Mouse (Mus musculus) right cerebral cortex, postnatal 14 days (tissue): ENCODE results near the gene C2cd6.

Experiments
- DNase-seq: peaks from one replicate; pipeline ENCODE4 v3.0.0; 2022

C2cd6 gene

DNA sequence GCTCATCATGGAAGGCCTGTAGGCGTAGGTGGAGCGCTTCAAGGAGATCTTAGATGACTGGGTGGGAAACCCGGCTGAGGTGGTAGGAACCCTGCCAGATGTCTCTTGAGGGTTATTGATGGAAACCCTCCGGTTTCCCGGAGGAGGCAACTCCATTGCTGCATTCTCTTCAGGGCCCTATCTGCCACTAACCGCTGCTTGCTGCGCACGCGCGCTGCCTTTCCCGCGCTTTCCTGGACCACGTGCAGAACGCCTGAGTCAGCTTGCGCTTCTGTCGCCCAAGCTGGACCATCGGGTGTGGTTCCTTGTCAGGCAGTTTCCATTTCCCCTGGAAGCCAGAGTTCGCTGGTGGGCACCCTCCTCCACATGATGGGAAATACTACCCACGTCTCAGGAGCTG, at the start of gene C2cd6:
TSS of gene C2cd6 (minus strand) at position 196 of the 400 bp plus-strand sequence.
- DNase-seq, result no peak

DNA sequence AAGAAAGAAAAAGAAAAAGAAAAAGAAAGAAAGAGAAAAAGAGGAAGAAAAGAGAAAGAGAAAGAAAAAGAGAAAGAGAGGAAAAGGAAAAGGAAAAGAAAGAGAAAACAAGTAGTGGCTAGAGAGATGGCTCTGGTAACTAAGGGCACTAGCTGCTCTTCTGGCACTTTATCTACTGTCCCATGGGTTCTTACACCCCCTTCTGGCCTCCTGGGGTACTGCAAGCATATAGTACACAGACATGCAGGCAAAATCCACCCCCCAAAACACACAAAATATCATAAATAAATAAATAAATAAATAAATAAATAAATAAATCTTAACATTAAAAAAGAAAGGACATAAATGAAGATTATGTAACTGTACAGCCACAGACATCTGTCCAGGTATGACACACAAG, 48.1 kb upstream of the C2cd6 start:
- peak; percentile 33 for DNase-seq

DNA sequence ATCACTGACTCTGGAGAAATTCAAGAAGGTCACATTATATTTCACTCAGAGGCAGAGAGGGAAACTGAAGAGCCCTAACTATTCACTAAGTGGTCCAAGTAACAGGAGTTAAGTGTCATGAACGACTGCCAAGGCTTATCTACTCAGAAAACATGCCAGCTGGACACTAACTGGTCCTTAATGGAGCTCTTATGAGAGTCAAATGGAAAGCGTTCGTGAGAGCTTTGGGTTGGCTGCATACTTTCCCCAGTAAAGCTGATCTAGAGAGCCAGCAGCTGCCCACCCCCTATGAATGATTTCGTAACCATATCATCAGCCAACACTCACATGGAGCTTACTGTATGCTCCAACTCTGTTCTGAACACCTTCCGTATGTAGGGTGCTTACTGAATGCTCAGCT, 39.7 kb upstream of the C2cd6 start:
- DNase-seq, result no peak

DNA sequence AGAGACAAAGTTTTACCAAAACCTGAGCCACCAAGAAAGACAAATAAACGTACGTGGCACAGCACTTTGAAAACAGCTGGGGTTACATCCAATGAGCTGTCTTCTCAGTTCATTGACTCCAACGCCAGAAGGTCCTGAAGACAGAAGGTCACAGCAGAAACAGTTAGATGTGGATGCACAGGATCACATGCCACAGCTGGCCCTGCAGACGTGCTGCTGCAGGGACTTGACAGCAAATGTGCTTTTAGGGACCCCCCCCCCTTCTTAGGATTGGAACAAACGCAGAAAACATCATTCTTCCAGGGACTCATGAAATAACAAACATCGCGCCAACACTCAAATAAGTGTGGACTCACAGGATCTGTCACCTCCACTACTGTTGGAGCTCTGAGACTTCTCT, 34.2 kb upstream of the C2cd6 start:
- DNase-seq, result no peak

DNA sequence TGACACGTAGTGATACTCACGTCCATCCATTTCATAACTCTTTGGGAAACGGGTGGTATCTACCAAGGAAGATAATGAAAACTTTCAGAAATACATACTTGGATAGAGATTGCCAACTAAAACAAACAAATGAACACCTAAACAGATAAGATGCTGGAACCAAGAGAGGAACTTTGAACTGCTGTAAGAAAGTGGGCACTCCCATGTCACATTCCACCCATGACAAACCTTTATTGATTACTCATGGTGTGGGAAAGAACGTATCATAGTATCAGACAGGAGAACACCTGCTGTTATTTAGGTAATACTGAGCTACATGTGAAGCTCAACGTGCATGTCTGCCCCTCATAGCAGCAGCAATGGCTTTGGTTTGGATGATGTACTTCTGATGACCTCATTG, 30.9 kb upstream of the C2cd6 start:
- DNase-seq, result no peak

DNA sequence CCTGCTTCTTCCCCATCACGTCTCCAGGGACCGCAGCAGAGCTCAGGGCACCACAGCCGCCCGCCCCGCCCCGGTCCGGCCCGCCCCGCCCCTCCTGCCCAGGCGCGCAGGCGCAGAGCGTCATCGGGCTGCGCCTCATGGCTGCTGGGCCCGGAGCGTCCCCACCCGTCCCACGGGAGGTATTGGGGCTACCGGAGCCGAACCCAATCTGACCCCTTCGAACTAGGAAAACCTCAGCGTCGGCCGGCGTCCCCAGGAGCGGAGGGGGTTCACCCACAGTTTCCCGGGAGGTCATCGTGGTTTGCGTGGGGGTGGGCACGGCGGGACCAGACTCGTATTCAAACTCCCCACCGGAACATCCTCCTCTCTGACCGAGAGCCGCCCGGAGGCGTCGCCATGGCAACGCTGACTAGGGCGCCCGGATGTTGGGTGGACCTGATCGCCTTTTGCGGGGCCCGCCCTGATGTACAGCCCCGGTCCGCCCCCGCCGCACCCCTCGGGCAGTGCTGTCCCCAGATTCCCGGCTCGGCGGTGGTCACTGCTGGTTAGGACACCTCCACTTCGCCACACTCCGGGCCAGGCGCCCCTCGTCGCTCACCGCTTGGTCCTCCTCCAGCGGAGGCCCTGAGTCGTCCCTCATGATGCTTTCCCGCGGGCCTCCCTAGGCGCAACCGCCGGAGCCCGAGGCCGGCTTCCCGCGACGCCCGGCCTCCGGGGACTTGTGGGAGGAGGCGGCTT, 25.2 kb upstream of the C2cd6 start, which contains the start of gene Tmem237:
TSS of gene Tmem237 (minus strand) at position 689 of the 738 bp plus-strand sequence.
- DNase-seq, result peak; percentile 94

DNA sequence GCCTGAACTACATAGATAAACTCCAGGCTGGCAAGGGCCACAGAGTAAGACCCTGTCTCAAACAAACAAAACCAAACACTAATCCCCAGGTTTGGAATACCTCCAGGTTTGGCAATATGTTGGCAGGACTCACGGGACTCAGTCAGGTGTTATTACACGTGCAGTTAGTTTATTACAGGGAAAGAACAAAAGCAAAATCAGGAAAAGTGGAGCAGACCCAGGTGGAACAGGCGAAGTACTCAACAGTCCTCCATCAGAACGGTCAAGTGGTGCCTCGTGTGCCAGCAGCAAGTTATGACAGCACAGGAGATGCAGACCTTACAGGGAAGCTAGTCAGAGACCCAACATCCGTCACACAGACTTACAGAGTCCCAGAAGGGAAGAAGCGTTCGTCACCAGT, 15.8 kb upstream of the C2cd6 start:
- no peak for DNase-seq

DNA sequence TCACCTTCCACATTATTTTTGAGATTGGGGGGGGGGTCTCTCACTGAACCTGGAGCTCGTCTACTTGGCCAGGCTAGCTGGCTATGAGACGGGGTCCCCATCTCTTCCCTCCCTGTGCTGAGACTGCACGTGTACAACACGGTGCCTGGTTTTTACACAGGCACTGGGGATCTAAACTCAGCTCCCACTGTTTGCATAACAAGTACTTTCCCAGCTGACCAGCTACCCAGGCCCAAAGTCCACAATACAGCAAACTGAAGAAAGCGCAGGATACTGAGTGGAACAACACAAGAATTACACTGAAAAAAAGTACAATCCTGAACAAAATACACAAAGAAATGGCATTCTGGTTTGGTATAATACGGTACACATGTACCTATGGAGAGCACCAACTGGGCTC, 7.4 kb upstream of the C2cd6 start:
- DNase-seq, result no peak

DNA sequence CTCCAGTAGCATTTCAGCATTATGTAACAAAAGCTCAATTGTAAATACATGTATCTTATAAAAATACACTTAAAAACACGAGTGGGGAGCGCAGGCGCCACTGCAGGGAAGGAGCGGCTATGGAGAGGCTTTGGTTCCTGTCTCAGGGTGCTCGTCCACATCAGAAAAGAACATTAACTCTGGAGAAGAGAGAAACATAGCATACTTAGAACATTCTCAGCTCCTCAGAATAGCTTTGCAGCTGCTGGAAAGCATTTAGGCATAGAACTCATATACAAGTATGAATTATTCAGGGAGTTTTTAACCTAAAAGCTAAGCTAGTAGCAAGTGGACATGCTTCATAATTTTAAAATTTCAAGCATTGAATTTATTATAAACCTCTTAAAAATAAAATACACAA, 6.3 kb upstream of the C2cd6 start:
- DNase-seq, result no peak

DNA sequence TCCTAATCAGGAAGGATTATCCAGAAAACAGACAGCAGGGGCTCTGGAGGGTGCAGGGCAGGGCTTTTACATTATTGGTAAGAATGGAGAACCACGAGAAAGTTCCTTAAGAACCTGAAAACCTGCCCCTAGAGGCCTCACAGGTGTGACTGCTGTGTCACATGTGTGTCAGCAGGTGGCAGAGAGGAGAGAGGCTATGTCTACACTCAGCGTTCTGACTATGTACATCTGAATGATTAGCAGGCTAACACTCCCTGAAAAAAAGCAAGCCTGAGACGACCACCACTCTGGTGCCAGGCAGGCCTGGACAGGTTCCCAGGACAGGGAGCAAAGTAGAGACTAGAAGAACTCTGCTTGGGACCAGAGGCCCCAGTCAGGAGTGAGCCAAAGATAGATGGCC, 23.8 kb downstream of the C2cd6 start:
- no peak for DNase-seq

DNA sequence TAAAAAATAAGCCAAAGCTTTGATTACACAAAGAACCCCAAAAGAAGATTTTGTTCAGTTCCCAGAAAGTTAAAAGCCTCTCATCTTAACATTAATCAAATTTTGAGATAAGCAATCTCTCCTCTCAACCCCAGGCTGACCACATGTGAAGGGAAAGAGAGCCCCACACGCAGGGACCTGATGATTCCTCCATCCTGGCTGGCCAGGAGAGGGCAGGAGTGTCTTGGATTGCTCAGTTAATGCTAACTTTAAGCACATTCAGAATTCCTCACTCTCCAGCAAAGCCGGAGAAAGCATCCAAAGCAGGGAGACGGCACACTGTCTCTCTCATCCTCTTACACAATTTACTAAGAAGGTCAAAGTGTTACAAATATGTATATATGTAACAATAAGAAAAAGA, 26.7 kb downstream of the C2cd6 start:
- peak; percentile 36 for DNase-seq

DNA sequence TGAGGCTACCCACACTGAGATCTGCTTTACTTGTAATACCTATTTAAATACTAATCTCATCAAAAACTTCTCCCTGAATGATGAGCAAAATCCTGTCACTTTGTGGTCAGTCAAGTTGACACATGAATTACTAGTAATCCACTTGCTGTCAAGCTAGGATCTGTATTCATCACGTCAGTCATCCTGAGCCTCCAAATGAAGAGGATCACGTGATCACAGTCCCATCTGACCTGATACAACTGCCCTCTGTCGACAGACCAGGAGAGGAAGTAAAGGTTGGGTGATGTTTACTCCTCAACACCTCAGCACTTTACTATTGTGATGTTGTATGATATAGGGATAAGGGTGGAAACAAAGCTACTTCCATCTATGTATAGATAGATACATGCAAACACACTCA, 31.0 kb downstream of the C2cd6 start:
- no peak for DNase-seq

DNA sequence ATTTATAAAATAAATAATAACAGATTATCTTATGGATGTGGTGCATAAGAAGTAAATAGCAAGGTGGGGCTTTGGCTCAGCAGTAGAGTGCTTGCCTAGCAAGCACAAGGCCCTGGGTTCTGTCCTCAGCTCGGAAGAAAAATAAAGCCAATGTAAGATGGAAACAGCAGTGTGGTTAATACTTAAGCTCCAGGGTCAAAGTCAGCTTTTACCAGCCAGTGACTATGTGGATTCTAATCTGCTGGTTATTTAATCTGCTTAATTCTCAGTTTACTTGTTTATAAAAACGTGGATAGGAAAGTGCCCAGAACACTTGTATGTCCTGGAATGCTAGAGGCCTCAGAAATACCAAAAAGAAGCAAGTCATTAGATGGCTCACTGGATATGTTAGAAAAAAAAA, 37.7 kb downstream of the C2cd6 start:
- DNase-seq, result no peak

DNA sequence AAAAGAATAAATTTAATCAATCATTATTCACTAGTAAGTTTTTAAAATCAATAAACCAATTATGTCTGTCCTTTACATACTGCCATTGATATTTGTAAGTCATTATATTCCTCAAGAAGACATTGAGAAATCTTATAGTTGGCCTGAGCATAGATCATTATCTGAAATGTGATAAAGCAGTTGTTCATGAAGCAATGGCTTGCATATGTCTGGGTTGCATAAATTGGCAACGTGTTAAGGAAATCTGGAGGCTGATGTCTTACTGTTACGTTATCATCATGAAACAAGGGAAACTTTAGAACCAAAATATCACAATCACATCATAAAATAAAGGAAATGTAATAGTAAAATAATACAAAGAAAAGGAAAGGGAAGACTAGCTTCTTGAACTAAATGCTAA, 43.4 kb downstream of the C2cd6 start:
- DNase-seq, result no peak

DNA sequence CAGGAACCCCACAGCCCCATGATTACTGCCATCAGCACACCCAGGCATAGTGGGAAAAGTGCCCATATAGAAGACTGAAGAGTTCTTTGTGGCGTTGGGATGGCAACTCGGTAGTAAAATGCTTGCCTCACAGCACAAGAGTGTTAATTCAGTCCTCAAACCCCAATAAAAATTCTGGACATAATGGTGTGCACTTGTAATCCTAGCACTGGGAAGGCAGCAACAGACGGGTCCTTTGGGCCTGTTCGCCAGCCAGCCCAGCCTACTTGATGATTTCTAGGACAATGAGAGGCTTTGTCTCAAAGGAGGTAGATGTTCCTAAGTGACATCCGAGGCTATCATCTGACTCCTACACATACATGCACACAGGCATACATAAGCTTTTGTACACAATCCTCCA, 57.0 kb downstream of the C2cd6 start:
- no peak for DNase-seq

DNA sequence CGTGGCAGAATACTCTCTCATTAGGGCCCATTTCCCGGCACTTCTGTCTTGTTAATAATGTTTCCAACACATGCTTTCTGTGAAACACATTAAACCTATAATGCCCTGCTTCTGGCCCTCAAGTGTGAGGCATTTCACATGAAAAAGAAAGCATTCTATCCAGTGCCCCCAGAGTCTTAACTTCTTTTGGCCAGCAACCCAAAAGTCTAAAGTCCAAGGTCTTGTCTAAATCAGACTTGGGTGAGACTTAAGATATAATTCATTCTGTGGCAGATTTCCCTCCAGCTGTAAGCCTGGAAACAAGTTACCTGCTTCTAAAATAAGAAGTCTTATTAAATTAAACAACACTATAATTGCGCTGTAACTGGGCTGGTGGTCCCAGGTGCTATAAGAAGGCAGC, 73.1 kb downstream of the C2cd6 start:
- no peak for DNase-seq

DNA sequence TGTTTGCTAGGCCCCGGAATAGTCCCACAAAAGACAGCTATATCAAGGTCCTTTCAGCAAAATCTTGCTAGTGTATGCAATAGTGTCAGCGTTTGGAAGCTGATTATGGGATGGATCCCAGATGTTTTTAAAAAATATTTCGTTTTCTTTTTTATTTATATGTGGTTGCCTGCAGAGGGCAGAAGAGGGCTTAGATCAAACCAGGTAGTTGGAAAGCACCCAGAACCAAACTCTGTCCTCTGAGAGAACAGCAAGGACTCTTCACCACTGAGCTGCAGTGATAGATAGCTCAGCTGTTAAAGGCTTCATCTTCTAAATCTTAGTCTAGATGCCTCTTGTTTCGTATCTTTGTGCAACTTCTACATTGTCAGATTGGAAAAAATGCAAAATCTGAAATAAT, 85.5 kb downstream of the C2cd6 start:
- no peak for DNase-seq
